Mouse (Mus musculus) brain, embryonic 14.5 days (tissue): ENCODE results near the gene Xylt2.

Source experiments
- CTCF ChIP-seq: fragments of 200-500 bp; IDR thresholded peaks from 2 replicates; pipeline ENCODE4 v1.5.1; 2012; ENCODE audit warnings: inconsistent platforms, mild to moderate bottlenecking, moderate library complexity, borderline replicate concordance; ENCODE audit not compliant: insufficient read depth, insufficient read length; ENCODE audit errors: extremely low read depth
- POLR2A ChIP-seq: fragments of 200-500 bp; IDR thresholded peaks from 2 replicates; pipeline ENCODE4 v1.6.1; 2012; ENCODE audit warnings: mild to moderate bottlenecking, inconsistent platforms, borderline replicate concordance; ENCODE audit not compliant: poor library complexity, insufficient read depth, insufficient read length, severe bottlenecking; ENCODE audit errors: extremely low read depth

DNA sequence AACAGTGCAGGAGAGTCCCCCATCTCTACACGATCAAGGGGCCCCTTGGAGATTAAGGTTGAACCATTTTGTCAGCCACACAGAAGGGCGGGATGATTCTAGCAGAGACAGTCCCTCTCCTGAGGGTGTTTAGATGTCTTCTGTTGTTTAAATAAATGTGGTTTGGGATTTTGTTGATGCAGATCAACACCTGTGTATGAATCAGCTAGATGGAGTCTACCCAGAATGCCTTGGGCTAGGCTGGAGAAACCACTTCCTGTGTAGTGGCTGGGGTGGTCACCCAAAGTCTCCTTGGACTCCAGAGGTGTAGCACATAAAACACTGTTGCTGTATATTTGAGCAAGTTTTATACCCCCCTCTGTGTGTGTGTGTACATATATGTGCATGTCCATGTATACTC, 41.9 kb upstream of the Xylt2 start:
- TF ChIP-seq CTCF (no peak), POLR2A (no peak)
